Mouse (Mus musculus) megakaryocyte progenitor cell, adult 5-6 weeks (primary cell): ENCODE data around the gene S100a1. TPM values are rescaled to one million over a fixed set of nuclear protein-coding genes. Genes with fewer than 3 reads are reported as not detected.

ENCODE experiments used
- ATAC-seq: replicated peaks from 2 replicates; pipeline ENCODE4 v1.8.0; 2016; ENCODE audit warnings: mild to moderate bottlenecking, moderate TSS enrichment, inconsistent platforms; ENCODE audit not compliant: poor library complexity
- total RNA-seq, 2 experiments: library from RNA; stranded (forward) in 1 of 2; stranded (reverse) in 1 of 2; fragments of 157-497, 149-512 nt in 1 of 2; fragments of 200-1000 nt in 1 of 2; gene quantifications; 2 replicates each; pipeline versions ENCODE4 v1.2.3 to v1.2.4; 2015 to 2017

The S100a1 gene
- total RNA-seq (2015): 123 and 145 TPM in 2 replicates
- total RNA-seq (2017): 121 and 131 TPM in 2 replicates

GRCm38 (mm10) chr3:90513796-90514590, at the start of gene S100a1, which contains the start of gene S100a13:
Gene S100a1 (minus strand): TSS chr3:90514392.
Gene S100a13 (plus strand): TSS chr3:90514435.
- ATAC-seq: peak; percentile 71

- no peak for ATAC-seq
These were observed 45.9 kb upstream of the S100a1 start, which contains the start of gene S100a3 for GRCm38 (mm10) chr3:90560008-90560628. Gene S100a3 (plus strand): TSS chr3:90560578.

- ATAC-seq: no peak
These were observed 41.8 kb upstream of the S100a1 start for GRCm38 (mm10) chr3:90555954-90556353.

GRCm38 (mm10) chr3:90552231-90552630, 38.0 kb upstream of the S100a1 start:
- no peak for ATAC-seq

DNA sequence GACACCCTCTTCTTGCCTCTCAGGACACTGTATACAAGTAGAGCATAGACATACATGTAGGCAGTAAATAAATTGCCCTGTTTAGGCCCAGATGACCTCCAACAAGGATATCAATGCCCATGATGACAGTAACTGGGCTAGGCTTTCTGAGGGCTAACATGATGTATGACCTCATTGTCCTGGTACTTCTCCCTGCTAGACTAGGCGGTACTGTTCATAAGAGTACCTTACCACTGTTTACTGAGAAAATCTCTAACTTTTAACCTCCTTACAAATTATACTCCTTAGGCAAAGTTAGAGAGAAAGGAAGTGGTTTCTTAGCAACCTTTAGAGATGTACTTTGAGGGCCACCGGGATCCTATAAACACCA, 36.2 kb upstream of the S100a1 start:
- ATAC-seq: no peak

DNA sequence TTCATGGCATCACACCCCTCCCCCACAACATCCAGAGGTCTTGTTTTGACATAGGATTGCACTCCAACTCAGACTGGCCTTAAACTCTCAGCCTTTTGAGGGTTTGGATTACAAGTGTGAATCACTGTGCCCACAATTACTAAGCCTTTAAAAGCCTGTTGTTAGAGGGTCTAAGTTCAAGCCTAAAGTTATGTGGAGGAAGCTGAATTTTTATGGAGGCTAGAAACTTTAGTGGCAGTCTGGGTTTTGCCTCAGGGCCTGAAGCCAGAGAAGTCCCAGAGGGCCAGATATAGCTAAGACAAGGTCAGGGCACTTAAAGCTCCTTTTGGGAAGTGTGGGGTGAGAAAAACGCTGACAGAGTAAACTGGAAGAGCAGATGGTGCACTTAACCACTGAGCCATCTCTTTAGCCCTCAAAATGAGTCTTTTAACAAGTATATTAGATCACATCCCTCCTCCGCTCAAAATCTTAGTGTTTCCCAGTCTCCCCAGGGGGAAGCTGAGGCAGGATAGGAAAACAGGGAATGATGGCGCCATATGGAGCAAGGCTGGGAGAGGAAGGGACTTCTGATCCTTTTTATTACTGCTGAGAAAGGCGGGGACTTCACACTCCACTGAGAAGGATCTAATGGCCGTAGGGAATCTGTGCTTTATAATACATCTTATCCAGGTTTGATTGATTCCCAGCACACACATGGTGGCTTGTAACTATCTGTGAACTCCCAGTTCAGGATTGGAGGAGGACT, 35.7 kb upstream of the S100a1 start:
- no peak for ATAC-seq

DNA sequence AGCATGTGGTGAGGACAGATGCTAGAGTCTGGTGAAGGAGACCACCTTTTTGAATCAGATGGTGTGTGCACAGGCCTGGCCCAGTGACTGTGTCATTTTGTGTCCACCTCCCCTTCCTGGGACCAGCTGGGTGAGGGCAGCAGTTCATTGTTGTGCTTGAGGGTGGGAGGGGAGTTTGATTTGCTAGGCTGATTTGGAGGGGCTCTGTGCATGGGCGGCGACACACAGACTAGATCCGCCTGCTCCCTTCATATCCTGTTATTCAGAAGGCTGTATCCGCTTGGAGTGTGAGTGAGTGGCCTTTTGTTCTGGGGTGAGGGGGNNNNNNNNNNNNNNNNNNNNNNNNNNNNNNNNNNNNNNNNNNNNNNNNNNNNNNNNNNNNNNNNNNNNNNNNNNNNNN, 26.7 kb upstream of the S100a1 start:
- no peak for ATAC-seq

DNA sequence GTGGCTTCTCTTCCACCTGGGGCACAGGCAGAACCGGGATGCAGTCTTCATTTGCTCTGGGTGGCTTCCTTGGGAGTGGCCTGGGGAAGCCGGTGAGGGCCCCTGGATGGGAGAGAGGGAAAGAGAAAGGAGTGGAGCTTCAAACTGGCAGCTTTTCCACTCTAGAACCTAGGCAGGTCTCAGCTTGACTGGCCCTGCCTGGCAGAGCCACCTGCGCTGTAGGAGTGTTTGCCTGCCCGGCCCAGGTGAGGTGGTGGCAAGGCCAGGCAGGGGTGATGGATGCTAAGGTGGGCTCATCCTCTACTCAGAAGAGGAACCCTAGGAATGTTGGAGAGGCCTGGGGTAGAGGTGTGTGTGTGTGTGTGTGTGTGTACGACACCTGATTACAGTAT, 23.7 kb upstream of the S100a1 start:
- no peak for ATAC-seq

GRCm38 (mm10) chr3:90537141-90537904, 23.1 kb upstream of the S100a1 start, which contains the start of gene S100a16:
Gene S100a16 (plus strand): TSS chr3:90537254.
- ATAC-seq: no peak

DNA sequence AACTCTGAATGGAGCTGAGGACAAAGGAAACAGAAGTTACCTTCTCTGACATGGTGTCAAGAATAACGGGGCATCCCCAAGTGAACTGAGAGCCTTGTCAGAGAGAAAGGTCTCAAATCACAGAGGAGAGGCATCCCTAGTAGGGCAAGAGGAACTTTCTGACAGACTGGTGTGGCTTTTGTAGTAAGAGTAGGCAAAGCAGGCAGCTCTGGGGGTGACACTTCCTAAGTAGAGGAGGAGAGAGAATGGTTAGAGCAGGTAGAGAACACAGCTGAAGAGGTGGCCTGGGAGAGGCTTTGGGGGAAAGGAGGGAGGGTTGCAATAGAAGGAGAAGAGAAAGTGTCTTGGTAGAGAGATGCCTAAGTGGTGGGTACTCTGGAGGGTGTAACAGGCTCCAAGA, 21.3 kb upstream of the S100a1 start:
- ATAC-seq: no peak

GRCm38 (mm10) chr3:90531713-90532112, 17.5 kb upstream of the S100a1 start:
- ATAC-seq: no peak

- ATAC-seq: no peak
These were observed 13.2 kb upstream of the S100a1 start for GRCm38 (mm10) chr3:90527291-90527873.

- ATAC-seq: peak; percentile 84
These were observed 12.4 kb upstream of the S100a1 start, which contains the start of gene S100a14 for GRCm38 (mm10) chr3:90526580-90526979. Gene S100a14 (plus strand): TSS chr3:90526856.

GRCm38 (mm10) chr3:90526076-90526475, 11.9 kb upstream of the S100a1 start:
- ATAC-seq: no peak

- ATAC-seq: peak; percentile 98
These were observed 11.2 kb upstream of the S100a1 start for GRCm38 (mm10) chr3:90525421-90525820.

- no peak for ATAC-seq
These were observed 3.5 kb upstream of the S100a1 start for GRCm38 (mm10) chr3:90517711-90518110.

GRCm38 (mm10) chr3:90515789-90516188, 1.6 kb upstream of the S100a1 start:
- no peak for ATAC-seq

DNA sequence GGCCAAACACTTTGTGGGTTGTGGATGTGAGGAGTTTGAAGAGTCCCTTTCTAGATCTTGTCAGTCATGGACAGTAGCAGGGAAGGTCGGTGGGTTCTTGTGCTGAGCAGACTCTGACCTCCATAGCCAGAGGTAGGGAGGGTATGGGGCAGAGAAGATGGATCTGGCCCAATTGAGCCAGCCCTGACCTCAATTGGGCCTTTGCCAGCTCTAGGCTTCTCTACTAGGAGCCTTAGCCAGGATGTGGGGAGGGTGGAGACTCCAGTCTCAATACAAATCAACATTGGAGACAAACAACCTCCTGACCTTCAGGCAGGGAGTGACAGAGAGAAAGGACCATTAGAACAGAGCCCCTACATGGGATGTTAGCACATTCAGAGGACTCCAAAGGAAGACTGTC, 1.1 kb upstream of the S100a1 start:
- ATAC-seq: no peak

DNA sequence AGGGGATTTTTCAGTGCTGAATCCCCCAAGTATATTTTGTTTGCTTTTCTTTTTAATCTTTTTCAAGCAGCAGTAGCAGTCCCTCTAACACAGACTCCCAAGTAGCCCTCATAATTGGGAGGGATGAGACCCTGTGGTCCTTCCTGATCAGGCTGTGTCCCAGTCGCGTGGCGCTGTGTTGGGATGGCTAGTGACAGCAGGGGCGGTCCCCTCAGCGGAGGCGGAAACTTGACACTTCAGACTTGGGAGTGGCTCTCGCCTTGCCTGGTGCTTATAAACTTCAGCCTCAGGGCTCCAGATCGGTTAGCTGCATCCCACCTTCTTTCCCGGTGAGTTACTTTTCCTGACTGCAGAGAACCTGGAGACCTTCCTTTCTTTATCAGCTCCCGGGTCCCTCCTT, 499 bp upstream of the S100a1 start:
- ATAC-seq: peak; percentile 78

DNA sequence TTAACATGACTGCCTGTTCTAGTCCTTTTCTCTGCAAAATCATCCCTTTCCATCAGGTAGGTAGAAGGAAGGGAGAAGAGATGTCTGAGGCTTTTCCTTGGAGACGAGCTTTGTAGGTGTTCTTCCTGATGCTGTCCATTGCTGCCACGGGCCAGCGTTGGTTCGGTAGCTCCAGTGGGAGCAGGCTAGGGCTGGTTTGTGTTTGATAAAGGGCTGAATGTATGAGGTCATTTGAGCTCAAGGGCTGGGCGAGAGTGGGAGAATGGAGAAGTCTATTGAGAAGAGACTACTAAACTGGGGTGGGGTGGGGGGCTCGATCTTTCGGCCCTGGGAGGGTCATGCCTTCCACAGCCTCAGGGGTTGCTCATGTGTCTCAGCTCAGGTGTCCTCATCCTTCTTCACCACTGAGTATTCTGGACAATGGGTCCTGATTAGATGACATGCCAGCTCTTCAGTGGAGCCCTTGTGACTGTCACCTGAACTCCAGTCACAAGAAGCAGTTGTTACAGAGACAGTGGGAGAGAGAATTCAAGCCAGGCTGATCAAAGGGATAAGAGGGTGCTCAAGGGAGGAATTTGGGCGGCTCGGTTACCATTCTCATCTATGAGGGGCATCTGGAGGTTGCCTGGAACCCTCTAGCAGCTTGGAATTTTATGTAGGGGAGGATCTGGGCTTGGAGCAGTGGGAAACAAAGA, 1.1 kb downstream of the S100a1 start:
- no peak for ATAC-seq
